Mouse (Mus musculus) megakaryocyte, embryonic 14.5 days (primary cell): ENCODE data around the gene Apc2.

Source experiments
- FLI1 ChIP-seq: IDR thresholded peaks from 2 replicates; pipeline ENCODE4 v1.6.1; 2012; ENCODE audit warnings: low read length, inconsistent platforms, mixed read lengths
- GATA1 ChIP-seq: IDR thresholded peaks from 3 replicates; pipeline ENCODE4 v1.6.1; 2012; ENCODE audit warnings: mixed read lengths, low read length, inconsistent platforms, borderline replicate concordance

DNA sequence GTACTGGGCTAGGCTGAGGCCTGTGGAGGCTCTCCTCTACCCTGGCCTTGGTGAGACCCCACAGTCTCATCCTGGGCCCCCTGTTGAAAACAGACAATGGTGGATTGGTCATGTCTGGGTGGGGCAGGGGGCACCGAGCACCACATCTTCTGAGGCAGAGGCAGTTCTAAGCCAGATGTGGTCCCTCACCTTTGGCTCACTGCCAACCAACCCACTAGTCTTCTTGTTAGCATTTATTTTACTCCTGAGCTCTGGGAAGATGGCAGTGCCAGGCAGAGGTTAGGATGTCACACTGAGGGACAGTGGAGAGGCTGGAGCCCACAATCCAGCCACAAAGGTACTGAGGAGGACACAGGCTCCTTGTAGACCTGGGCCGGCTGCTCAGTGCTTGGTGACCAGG lies 37.8 kb upstream of the Apc2 start:
- TF ChIP-seq GATA1: no peak
- TF ChIP-seq FLI1: no peak
